Mouse (Mus musculus) cerebellum, adult 11 months (tissue): ENCODE results near the gene Ascc1.
"Not testable (repeated sequence)": the region's sequence is repeated elsewhere in the genome, so short reads cannot be mapped to it uniquely, and the experiment has no call there.

Source experiments
- DNase-seq: peaks from one replicate; pipeline ENCODE4 v3.0.0; 2022

Ascc1 gene

DNA sequence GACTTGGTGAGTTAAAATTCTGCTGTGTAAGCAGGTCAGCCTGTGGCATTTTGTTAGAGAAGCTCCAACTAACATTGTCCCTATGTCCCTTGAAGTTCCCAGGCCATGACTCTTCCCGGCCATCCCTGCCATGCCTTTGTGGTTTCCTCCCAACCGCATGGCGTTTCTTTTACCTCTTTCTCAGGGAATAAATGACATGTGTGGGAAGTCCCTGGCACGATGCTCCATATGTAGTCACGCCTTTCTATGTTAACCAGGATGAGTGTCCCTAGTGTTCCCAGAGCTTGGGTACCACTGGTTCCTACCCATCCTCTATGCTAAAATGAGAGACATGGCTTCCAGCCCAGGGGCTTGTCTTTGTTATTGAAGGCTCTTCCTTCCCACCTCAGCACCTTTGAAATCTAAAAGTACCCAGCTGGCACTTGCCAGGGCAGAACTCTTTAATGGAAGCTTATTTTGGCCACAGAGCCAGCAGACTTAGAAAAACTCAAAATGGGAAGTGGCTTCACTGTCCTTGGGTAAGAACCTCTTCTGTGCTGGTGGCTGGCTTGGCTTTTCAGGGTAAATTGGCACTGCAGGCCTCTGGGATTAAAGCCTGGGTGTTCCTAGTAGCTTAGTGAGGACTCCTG, 24.8 kb upstream of the Ascc1 start:
- DNase-seq = no peak

DNA sequence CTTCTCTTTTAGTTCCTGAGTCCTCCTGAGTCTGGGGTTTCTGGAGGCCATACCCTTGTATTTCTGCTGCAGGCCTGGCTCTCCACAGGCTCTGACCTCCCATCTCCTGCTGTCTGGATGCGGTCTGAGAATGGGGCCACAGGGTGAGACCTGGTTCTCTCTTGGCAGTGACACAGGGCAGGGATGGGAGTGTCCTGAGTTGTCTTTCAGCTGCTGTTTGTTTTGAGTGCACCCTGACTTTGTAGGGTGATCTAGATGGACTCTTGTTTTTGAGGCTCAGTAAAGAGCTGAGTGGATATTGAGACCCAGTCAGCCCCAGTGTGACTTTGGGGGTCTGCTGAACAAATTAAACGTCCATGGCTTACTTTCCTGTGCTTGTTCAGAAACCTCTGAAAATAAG, 24.2 kb upstream of the Ascc1 start:
- DNase-seq = no peak

DNA sequence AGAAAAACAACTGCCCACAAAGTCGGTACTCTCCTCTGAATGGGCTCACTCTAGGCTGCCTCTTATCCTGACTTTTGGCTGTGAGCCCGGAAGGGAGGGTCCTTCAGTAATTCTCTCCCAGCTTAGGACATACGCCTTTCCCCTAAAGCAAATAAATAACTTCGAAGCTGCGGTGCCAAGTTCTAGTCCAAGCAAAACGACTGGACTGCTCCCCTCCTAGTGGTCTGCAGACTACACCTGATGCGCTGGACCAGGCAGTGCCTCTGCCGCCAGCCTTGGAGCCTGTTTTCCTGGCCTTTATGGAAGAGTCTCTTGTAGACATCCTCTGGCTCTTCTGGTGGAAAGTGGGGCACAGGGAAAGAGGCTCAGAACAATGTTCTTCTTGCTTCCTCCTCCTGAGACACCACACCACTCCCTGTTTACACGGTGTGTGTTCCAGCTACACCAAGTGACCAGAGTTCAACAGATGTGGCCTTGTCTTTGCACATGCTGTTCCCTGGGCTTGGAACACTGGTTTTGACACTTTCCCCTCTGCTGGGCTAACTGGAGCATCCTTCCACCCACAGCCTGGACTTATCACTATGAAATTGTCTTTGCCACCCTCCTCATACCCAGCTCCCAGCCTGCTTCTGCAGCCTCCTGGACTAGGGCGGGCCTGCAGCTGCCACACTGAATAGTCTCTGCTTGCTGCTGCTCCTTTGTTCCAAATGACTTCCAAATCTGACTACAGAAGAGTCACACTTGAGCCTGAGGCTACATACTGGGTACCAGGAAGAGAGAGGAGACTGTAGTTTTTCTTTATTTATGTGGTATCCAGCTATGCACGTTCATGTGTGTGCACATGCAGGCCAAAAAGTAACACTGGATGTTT, 23.5 kb upstream of the Ascc1 start:
- DNase-seq = no peak

DNA sequence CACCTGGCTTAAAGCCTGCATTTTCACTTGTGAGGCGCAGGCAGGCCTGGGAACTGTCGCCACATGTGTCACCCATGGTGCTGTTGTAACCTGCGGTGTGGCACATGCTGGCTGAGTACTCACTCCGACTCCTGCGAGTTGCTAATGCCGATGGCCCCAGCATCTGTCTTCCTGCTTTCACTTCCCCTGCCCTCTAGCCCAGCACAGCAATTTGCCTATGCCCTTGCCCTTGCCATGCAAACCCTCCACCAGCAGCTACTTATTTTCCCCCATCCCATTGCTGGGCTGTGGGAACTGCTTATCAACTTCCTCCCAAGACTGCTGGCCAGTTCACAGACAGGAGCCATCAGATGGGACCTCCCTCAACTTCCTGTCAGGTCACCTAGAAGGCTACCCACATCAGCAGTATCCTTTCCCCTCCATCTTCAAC, 21.8 kb upstream of the Ascc1 start:
- no peak for DNase-seq

DNA sequence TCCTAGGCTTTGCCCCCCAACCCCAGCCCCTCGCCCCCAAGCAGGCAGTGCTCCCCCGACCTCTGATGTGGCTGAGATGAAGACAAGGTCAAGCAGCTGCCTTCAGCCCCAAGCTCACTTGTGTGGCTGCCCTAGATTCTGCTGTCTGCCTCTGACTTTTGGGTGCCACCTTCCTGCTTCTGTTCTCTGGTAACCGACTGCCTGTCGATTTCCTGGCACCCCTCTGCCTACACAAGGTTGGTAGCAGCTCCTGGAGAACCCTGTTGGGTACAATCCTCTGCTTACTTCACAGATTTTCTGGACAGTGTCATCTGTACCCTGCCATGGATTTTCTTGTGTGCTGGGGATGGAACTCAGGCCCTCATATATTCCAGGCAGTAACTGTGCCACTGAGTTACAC, 21.3 kb upstream of the Ascc1 start:
- no peak for DNase-seq

DNA sequence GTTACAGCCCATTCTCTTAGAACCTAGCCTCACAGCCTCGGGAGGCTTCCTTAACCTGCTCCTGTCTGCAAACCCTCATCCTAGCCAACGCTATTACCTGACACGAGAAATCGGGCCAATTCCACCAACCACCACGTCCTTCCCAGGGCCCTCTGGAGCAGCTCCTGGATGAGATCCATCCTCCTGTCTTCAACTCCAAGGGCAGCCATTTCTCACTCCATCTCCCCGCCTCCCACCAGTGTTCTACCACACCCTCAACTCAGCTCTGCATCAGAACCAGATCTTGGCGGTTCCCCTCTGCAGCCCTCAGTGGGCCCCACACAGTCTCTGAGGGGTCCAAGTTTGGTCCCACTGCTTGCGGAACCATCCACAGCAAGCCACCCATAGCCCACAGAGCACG, 20.8 kb upstream of the Ascc1 start:
- no peak for DNase-seq

DNA sequence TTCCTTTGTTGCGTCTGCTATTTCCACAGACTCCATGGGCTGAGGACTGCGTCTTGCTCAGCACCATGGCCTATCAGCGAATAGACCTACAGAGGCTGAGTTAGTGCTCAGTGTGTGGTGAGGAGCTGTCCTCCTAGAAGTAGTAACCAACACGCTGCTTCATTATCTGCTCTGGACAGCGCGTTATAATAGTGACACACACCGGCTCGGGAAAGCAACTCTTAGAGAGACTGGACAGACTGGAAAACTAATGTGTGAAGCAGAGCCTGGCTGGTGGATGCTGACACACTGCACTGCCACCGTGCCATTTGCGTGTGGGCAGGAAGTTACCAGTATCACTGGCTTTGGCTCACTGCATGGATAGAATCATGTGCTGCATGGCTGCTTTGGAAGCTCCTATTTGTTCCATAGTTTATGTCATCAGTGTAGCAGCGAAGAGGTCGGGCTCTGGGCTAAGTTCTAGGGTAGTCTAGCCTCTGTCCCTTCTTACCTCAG, 20.2 kb upstream of the Ascc1 start:
- DNase-seq = no peak

DNA sequence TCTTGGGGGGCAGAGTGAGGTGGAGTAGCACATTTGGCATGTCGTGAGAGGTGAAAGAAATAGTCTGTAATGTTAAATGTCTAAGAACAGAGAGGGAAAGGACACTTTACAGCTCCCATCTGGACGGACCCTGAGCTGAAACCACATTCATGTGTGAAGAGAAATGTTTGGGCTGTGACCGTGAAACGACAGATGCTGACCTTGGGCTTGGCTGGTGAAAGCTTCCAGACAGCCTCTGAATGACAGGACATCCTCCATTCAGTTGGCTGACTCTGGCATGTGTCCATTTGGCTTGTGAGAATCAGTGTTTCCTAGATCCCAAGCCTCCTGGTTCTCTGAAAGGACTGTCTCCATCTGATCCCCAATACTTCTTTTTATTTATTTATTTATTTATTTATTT, 14.6 kb upstream of the Ascc1 start:
- no peak for DNase-seq

DNA sequence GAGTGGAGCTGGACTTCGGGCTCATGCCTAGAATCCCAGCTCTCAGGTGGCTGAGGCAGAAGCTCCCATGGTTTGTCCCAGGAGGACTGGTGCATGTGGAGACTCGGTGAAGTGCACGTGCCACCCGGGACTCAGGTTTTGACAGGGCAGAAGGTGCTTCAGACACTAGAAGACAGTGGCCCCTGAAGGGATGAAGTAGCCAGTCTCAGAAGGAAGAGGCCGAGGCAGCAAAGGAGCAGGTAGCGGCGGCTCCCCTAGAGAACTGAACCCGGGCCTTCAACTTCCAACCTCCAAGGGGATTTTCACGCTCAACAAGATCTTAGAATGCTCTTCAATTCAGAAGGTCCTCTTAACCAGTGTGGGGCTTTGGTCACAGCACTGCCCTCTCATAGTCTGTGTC, 12.2 kb upstream of the Ascc1 start:
- no peak for DNase-seq

DNA sequence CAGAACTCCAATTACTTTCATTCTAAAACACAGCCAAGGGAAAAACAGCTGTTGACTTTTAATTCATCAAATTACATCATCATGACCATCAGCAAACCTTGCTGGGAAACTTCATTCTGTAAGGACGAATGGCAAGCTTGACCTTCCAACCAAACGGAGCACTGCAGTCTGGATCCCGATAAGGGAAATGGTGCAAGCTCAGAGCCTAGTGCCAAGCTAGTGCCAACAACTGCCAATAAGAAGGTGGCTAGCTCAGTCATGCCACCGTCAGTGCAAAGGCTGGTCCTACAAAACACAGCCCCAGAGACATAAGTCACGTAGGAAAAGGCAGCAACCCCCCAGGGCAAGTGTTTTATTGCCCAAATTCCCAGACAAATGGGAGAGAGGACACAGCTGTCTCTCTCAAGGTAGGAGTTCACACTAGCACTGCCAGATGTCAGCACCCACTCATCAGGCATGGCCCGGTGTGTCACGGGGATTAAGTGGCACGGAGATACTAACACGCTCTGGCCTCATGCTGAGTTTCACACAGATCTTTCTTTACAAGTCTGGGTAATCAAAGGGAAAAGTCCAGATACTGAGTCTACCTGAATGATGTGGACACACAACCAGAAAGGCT, 11.2 kb upstream of the Ascc1 start:
- DNase-seq = no peak

DNA sequence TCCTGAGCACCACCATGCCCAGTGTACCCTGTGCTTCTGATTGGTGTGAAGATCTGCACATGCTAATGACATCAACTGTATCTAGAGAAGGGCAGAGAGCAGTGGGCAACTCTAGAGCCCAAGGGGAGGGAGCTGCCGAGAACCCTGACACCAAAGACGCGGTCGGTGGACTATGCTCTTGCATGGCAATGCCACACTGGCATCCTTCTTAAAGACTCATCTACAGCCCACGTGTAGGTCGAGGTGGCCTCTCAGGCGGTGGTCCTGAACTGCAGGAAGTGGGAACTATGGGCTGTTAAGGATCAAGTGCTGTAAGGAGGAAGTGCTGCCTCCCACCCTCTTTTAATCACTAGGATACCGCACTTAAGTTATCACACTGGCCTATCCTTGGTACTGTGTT, 10.6 kb upstream of the Ascc1 start:
- DNase-seq = no peak

DNA sequence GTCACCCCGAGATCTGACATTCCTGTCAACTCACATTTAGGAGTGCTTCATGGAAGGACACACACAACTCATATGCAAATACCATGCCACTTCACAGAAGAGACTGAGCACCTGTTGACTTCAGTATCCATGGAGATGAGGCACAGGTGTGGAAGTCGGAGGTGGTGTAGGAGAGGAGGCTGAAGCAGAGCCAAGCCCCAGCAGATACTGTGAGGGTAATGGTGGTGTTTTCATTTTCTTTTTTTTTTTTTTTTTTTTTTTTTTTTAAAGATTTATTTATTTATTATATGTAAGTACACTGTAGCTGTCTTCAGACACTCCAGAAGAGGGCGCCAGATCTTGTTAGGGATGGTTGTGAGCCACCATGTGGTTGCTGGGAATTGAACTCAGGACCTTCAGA, 8.8 kb upstream of the Ascc1 start:
- DNase-seq = not testable (repeated sequence)

DNA sequence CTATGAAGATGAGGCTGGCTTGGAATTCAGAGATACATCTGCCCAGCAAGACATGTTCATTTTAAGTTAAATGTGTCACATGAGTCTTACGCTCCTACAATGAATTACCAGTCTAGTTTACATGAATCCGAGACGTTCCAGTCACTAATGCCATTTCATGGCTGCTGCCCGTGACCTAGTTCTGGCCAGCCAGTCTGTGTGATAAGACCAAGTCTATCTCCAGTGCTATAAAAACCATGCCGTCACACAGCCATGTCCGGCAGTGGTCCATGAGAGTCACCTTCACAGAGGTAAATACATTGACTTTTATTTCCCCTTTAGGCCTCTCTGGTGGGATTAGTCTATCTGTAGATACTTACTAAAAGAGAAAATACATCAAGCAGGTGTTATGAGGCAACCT, 6.7 kb upstream of the Ascc1 start:
- no peak for DNase-seq

DNA sequence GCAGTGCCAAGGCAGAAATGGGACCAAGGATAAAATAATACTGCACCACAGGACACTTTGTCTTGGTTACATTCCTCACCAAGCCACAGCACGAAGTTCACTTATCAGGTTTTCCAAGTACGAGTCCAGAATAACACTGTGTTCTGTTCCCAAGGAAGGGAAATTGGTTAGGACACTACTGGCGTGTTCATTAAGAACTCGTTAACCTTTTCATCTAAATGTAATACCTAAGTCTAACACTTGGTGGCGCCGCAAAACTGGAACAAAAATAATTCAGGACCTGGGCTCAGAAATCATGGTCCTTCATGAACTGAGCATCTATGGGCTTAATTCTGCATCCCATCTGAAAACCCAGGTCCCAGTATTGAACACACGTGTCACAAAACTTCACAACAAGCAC, 5.0 kb upstream of the Ascc1 start:
- peak; percentile 50 for DNase-seq

DNA sequence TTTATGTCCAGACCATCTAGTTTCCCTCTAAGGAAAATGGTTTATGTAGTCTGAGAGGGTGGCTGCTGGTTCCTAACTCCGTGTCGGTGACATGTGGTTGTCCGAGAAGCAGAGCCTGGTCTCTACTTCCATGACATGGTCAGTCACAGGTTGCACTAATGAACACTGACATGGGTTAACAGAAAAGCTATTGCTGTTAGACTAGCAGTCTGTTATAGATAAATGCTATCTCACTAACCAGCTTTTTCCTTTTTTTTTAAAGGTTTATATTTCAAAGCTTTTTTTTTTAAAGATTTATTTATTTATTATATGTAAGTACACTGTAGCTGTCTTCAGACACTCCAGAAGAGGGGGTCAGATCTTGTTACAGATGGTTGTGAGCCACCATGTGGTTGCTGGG, 3.5 kb upstream of the Ascc1 start:
- no peak for DNase-seq

DNA sequence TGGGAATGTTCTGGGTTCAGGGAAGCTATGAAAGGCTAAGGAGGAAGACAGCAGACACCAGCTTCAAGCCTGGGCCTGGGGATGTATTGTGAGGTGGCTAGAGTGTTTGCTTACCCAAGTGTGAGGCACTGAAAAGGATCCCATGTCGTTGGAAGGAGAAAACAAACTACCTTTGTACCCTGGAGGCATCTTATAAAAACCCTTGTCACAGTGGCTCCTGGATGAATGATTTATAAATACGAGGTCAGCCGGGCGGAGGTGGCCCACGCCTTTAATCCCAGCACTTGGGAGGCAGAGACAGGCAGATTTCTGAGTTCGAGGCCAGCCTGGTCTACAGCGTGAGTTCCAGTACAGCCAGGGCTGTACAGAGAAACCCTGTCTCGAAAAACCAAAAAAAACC, 942 bp upstream of the Ascc1 start:
- not testable (repeated sequence) for DNase-seq

DNA sequence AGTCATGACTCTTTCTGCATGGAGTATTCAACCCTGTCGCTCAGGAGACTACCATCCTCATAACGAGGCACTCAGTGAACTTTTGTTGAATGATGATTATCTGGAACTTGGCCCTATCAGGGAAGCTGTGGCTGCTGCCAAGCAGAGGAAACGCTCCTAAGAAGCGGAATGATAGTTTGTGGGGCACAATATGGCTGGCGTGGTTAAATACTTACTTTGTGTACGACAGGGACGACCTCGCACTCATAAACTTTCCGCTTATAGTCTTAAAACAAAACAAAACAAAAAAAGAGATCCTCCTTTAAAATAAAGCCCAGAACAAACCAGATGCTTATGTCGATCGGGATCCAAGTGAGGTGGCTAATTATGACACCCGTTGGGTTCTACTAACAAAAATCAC, 402 bp upstream of the Ascc1 start:
- DNase-seq = no peak

DNA sequence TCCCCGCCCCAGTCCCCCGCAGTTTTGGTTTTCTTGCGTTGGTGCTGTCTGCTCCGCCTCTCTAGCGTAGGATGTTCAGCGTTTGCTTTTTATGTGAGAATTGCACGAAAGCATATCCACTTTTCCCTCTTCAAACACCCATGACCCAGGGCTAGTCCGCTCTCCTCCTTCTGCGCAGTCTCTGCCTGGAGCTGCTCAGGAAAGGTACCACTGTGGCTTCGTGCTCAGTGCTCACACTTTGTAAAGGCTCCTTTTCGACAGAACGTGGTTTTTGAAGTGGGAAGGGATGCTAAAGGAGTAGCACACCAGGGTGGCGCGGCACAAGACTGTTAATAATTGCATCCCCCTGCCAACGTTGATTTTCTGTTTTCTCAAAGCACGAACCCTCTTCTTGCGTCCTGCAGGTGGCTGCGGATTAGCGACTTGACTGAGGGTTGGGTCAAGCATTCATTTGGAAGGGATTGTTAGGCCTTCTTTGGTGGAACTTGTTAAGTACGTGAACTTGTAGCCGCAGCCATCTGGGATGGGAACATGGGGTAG, 678 bp downstream of the Ascc1 start:
- no peak for DNase-seq

DNA sequence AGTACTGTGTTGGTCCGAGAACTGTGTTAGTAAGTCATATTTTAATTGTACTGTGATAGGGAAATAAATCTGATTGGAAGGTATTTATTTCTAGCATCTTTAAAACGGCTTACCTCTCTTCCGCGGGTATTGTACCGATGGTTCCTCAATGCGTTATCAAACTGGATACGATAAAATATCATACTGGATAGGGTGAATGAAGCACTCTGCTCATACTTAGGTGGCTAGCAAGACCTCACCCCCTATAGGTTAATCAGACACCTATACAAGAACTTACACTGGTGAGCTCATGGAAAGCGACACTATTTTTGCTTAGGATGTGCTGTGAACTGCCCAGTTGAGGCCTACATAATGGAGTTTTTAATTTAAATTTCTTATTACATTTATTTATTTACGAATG, 1.2 kb downstream of the Ascc1 start:
- no peak for DNase-seq

DNA sequence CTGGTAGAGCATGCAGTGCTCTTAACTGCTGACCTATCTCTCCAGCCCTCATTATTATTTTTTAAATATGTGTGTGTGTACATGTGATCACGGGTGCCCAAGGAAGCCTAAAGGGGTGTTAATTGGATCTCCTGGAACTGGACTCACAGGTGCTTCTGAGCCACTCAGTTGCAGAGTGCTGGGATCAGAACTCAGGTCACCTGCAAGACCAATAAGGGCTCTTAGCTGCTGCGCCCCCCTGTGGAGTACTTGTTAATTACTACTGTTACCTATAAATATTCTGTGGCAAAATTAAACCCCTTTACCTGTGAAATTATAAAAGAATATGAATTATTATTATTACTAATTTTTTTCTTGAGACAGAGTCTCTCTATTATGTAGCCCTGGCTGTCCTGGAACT, 2.7 kb downstream of the Ascc1 start:
- DNase-seq = no peak

DNA sequence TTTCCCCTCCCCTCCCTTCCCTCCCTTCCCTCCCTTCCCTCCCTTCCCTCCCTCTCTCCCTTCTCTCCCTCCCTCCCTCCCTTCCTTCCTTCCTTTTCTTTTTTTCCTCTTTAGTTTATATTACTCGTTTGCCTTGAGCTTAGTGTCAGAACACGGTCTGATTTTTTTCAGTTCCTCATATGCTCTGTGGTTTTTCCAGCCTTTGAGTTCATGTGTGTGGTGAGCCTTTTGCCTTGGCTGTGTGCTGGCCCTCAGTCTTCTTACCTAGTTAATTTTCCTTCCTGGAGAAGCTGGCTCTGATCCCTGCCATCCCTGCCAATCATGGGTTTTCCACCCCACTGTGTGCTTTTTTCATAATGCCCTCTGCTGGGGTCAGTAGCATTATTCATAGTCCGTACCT, 6.5 kb downstream of the Ascc1 start:
- DNase-seq = no peak

DNA sequence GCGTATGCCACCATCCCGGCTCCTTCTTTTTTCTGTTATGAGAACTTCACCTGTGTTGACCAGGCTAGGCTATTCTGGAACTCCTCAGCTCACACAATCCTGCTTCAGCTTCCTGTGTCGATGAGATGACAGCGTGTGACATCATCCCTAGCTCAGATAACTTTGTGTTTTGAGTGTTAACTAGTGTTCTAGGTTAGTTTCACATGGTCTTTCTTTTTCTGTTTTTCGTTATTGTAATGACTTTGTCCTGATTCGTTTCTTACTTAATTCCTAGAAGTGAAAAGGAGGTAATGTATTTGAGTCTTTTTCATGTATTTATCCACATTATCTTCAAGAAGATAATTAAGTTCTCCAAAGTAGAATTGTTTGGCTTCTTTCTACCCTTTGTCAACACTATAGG, 13.6 kb downstream of the Ascc1 start:
- DNase-seq = no peak

DNA sequence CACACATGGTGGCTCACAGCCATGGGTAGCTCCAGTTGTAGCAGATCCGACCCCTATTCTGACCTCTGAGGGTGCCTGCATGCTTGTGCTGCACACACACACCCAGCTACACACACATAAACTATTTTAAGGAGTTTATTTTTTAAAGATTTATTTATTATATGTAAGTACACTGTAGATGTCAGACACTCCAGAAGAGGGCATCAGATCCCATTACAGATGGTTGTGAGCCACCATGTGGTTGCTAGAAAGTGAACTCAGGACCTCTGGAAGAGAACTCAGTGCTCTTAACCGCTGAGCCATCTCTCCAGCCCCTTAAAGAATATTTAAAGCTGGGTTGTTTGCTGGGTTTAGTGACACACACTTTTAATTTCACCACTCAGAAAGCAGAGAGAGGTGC, 16.7 kb downstream of the Ascc1 start:
- no peak for DNase-seq

DNA sequence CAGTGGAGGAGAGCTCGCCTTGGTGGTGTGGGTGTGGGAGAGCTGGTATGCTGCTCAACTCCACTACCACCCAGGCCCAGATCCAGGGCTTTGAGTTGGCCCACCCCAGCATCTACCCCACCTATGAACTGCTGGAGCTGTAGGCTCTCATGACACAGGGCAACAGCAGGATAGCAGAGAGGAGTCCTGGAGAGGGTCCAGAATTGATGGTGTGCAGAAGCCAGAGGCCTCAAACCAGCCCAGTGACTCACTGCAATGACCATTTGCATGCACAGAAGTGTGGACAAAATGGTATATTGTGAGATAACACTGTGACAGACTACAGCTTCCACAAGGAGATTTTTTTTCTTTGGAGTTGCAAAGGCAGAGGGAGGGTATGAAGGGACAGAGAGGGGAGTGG, 21.1 kb downstream of the Ascc1 start:
- DNase-seq = no peak
